Mouse (Mus musculus): ENCODE results near the gene Ugt1a6b. TPM values are rescaled to one million over a fixed set of nuclear protein-coding genes. Genes with fewer than 3 reads are reported as not detected.
A peak's percentile ranks its signal among the peaks of the same experiment; 100 is the strongest.

The Ugt1a6b gene
- total RNA-seq, 2 experiments from 2014 or later: 0.87 to 0.91 TPM

- no peak for ATAC-seq (replicated peaks; ENCODE audit: poor library complexity)
Measured at GRCm38 (mm10) chr1:88258361-88258760, 155.3 kb downstream of the Ugt1a6b start.

GRCm38 (mm10) chr1:88258881-88259642 lies 156.0 kb downstream of the Ugt1a6b start:
- peak; percentile 12 for ATAC-seq (replicated peaks; ENCODE audit: poor library complexity)

- ATAC-seq (replicated peaks; ENCODE audit: poor library complexity): peak; percentile 0
Measured at GRCm38 (mm10) chr1:88259643-88260024, 156.6 kb downstream of the Ugt1a6b start.

- 0 out of 2 replicates have a peak, but pooled peaks have one; percentile 0 for ATAC-seq (replicated peaks; ENCODE audit: poor library complexity)
Measured at GRCm38 (mm10) chr1:88260114-88260513, 157.1 kb downstream of the Ugt1a6b start.

DNA sequence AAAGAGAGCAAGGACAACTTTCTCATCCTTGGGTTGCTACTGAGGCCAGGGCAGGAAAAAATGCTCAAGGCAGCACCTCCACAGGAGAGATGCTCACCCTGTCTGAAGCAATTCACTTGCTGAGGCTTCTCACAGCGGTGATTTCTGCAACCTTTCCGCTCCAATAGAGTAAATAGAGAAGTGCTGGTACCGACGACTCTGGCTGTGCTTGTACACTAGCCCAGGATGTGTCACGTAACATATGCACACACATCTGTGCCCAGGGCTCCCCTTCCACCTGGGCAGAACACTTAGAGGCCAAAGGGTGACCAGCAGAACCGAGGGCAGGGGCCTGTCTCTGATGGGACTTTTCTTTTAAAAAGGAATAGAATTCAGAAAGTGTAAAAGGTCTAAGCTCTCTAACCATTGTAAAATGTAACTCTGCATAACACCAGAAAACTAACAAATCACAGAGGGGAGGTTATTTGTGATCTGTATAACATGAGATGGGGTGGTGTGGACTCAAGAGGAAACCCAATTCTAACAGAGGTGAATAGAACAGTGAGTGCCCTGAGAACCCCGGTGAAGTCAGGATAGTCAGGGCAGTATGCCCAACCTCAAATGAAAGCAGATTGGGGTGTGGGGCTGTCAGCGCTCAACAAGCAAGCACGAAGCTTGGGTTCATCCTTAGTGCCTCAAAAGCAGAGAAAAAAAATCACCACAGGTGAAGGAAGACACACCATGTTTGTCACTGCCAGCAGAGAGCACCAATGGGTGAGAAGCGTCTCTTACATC lies 157.7 kb downstream of the Ugt1a6b start:
- ATAC-seq (replicated peaks; ENCODE audit: poor library complexity): peak; percentile 14

- peak; percentile 0; the same call in 1 of the 2 replicates for ATAC-seq (replicated peaks; ENCODE audit: poor library complexity)
Measured at GRCm38 (mm10) chr1:88261706-88262105, 158.7 kb downstream of the Ugt1a6b start.

- peak; percentile 2; the same call in 1 of the 2 replicates for ATAC-seq (replicated peaks; ENCODE audit: poor library complexity)
Measured at GRCm38 (mm10) chr1:88262255-88262654, 159.2 kb downstream of the Ugt1a6b start.

DNA sequence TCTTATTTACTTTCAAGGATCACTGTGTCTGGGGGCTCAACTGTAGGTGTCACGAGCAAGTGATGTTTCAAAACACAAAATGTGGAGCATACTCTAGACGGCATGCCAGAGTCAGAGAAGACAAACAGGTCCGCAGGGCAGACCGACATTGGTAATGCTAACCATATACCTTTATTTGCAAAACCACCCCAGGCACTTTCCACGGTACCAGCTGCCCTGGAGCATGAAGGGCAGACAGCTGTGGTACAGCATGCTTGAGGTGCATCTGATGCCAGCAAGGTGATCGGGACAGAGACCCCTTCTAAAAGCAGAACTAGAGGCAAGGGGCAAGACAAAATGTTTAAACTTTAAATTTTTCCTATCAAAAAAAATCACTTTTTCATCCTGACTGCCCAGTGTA lies 159.9 kb downstream of the Ugt1a6b start:
- no peak for ATAC-seq (replicated peaks; ENCODE audit: poor library complexity)

- ATAC-seq (replicated peaks; ENCODE audit: poor library complexity): no peak
Measured at GRCm38 (mm10) chr1:88263778-88264177, 160.7 kb downstream of the Ugt1a6b start.

- ATAC-seq (replicated peaks; ENCODE audit: poor library complexity): no peak
Measured at GRCm38 (mm10) chr1:88264237-88264868, 161.3 kb downstream of the Ugt1a6b start.

GRCm38 (mm10) chr1:88264869-88265240 lies 161.8 kb downstream of the Ugt1a6b start:
- ATAC-seq (replicated peaks; ENCODE audit: poor library complexity): no peak

GRCm38 (mm10) chr1:88266123-88266522 lies 163.1 kb downstream of the Ugt1a6b start:
- ATAC-seq (replicated peaks; ENCODE audit: poor library complexity): no peak

DNA sequence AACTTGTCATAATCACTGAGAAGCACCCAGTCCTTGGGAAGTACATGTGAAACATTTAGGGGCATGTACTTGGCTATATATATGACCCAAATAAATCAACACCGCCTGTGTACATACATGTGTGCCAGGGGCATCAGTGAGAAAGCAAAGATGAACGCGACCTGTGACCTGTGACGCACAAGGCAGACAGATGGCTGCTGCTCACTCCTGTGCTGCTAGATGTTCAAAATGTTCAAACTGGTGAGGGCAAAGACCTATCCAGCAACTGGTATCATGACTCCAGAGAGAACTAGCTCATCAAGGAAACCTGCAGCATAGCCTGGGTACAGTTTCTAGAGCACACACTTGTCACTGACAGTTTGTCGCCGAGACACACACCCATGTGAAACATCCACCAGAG lies 164.4 kb downstream of the Ugt1a6b start:
- ATAC-seq (replicated peaks; ENCODE audit: poor library complexity): no peak

DNA sequence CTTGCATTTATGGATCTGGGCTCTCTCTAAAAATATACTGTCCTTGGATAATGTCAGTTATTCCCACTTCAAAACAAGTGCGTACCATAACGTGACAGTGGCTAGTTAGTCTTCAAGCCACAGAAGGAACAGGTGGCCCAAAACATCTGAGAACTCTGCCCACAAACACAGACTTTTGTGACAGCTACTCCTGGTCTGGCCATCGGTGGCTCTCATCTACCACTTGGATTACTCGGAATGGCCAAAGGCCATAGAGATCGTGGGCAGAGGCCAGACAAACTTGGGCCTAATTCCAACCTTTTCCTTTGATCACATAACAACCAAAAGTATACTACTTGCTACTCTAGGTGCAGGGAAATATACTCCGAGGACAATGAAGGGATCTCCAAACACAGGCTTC lies 165.0 kb downstream of the Ugt1a6b start:
- ATAC-seq (replicated peaks; ENCODE audit: poor library complexity): no peak

Other genes starting within 250 kb of the Ugt1a6b start
- 43.0 and 45.0 TPM in 2 replicates for gene Dgkd, start 250.0 kb upstream of the Ugt1a6b start, total RNA-seq (2015)
- gene Dgkd, start 250.0 kb upstream of the Ugt1a6b start, total RNA-seq (2017): 44.3 and 46.7 TPM in 2 replicates
- gene Usp40, start 94.7 kb upstream of the Ugt1a6b start, total RNA-seq (2015): 5.5 and 13.0 TPM in 2 replicates
- gene Usp40, start 94.7 kb upstream of the Ugt1a6b start, total RNA-seq (2017): 11.3 and 13.2 TPM in 2 replicates
- gene Ugt1a10, start 47.9 kb upstream of the Ugt1a6b start, total RNA-seq (2015): not detected in 2 replicates
- not detected in 2 replicates for gene Ugt1a10, start 47.9 kb upstream of the Ugt1a6b start, total RNA-seq (2017)
- not detected in 2 replicates for gene Ugt1a9, start 32.5 kb upstream of the Ugt1a6b start, total RNA-seq (2015)
- gene Ugt1a9, start 32.5 kb upstream of the Ugt1a6b start, total RNA-seq (2017): not detected in 2 replicates
- gene Ugt1a8, start 15.4 kb upstream of the Ugt1a6b start, total RNA-seq (2015): not detected in 2 replicates
- not detected in 2 replicates for gene Ugt1a8, start 15.4 kb upstream of the Ugt1a6b start, total RNA-seq (2017)
- gene Ugt1a7c, start 8.2 kb upstream of the Ugt1a6b start, total RNA-seq (2015): 24.0 and 29.5 TPM in 2 replicates
- gene Ugt1a7c, start 8.2 kb upstream of the Ugt1a6b start, total RNA-seq (2017): 37.6 and 47.2 TPM in 2 replicates
- 2.6 and 2.7 TPM in 2 replicates for gene Ugt1a6a, start 31.6 kb downstream of the Ugt1a6b start, total RNA-seq (2015)
- gene Ugt1a6a, start 31.6 kb downstream of the Ugt1a6b start, total RNA-seq (2017): 0.71 and 2.0 TPM in 2 replicates
- gene Ugt1a5, start 62.8 kb downstream of the Ugt1a6b start, total RNA-seq (2015): 1.0 and 2.5 TPM in 2 replicates
- gene Ugt1a5, start 62.8 kb downstream of the Ugt1a6b start, total RNA-seq (2017): 0.81 TPM in 1 of 2 replicates, not detected in the other
- gene Ugt1a2, start 97.3 kb downstream of the Ugt1a6b start, total RNA-seq (2015): 0.42 and 1.1 TPM in 2 replicates
- 0.57 TPM in 1 of 2 replicates, not detected in the other for gene Ugt1a2, start 97.3 kb downstream of the Ugt1a6b start, total RNA-seq (2017)
- gene Dnajb3, start 102.5 kb downstream of the Ugt1a6b start, total RNA-seq (2015): 0.68 and 2.4 TPM in 2 replicates
- gene Dnajb3, start 102.5 kb downstream of the Ugt1a6b start, total RNA-seq (2017): 0.17 and 1.2 TPM in 2 replicates
- gene Ugt1a1, start 108.7 kb downstream of the Ugt1a6b start, total RNA-seq (2015): 0.39 and 0.83 TPM in 2 replicates
- 0.14 and 0.83 TPM in 2 replicates for gene Ugt1a1, start 108.7 kb downstream of the Ugt1a6b start, total RNA-seq (2017)
- gene Mroh2a, start 123.7 kb downstream of the Ugt1a6b start, total RNA-seq (2015): 0.39 and 1.1 TPM in 2 replicates
- 0.10 and 0.17 TPM in 2 replicates for gene Mroh2a, start 123.7 kb downstream of the Ugt1a6b start, total RNA-seq (2017)
- 104 and 106 TPM in 2 replicates for gene Hjurp, start 174.4 kb downstream of the Ugt1a6b start, total RNA-seq (2015)
- 156 and 189 TPM in 2 replicates for gene Hjurp, start 174.4 kb downstream of the Ugt1a6b start, total RNA-seq (2017)
- not detected in 2 replicates for gene Trpm8, start 174.4 kb downstream of the Ugt1a6b start, total RNA-seq (2015)
- not detected in 2 replicates for gene Trpm8, start 174.4 kb downstream of the Ugt1a6b start, total RNA-seq (2017)